Mouse (Mus musculus) subcutaneous adipose tissue, adult 2 months (tissue): Measurements from ENCODE around the gene Syt9. TPM values are rescaled to one million over a fixed set of nuclear protein-coding genes. Genes with fewer than 3 reads are reported as not detected.

Experiments
- polyA plus RNA-seq: library from polyadenylated mRNA; depleted of rRNA; stranded (reverse); fragments of >200 nt; gene quantifications from 2 replicates; pipeline ENCODE4 v1.2.3, GENCODE M21; 2012; ENCODE audit warnings: low replicate concordance; rRNA removed

The Syt9 gene
- polyA plus RNA-seq, result 0.73 TPM in 1 of 2 replicates, not detected in the other

DNA sequence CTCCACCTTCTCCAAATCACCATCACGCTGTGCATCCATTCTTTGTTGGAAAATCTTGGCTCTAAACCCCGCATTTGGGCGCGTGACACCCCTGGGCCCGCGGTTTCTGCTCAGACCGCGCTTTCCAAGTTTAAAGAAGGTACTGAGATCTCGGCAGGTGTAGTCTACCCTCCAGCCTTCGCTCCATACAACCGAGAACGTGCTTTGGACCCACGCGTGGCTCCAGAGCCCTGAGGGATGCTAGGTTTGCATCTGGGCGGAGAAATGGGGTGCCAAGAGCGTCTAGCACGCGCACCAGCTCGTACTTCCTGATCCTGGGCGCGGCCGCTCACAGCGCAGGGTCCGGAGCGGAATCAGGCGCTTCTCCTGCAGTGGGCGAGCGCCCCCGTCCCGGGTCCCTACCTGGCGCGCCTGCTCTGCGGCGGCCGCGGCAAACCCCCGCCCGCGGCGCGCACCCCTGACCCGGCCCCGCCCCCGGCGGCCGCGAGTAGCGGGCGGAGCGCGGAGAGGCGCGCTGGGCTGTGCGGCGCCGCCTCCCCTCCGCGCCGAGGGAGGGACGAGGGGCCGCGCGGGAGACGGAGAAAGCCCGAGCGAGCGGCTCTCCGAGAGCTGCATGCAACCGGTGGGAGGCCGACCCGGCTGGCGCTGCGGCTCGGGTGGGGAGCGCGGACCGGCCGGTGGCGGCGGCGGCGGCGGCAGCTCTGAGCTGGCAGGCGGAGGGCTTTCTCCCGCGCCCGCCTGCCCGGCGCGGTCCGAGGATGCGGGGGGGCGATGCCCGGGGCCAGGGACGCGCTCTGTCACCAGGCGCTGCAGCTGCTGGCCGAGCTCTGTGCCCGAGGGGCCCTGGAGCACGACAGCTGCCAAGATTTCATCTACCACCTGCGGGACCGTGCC, at the start of gene Syt9:
Syt9 (plus strand) TSS at position 497 of the 894 bp plus-strand sequence.

DNA sequence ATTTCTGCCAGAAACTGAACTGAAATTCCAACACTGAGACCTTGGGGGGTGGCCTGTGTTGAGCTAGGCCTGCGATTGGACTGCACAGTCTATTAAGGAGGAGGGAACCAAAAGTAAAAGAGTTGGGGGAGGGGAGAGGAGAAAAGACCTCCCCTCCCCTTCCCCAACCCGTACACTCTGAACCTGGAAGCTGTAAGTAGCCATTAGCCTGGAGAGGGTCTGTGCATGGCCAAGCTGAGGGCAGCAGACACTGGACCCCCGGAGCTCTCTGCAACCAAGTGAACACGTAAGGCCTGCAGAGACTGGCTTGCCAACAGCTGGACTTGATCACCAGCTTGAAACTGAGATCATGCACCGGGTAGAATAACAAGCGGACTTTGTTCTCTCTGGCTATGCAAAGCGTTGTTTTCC, 196.7 kb downstream of the Syt9 start, which contains the start of gene Olfml1:
Olfml1 (plus strand) TSS at position 186 of the 411 bp plus-strand sequence.

GRCm38 (mm10) chr7:107594857-107595402, 224.4 kb downstream of the Syt9 start, which contains the start of gene Ppfibp2:
Ppfibp2 (plus strand) TSS chr7:107595207.

Other genes with a start within 250 kb of the Syt9 start
- gene Olfr715, start 239.6 kb upstream of the Syt9 start, polyA plus RNA-seq, result not detected in 2 replicates
- gene Olfr716, start 232.4 kb upstream of the Syt9 start, polyA plus RNA-seq, result not detected in 2 replicates
- not detected in 2 replicates for gene Nlrp14, start 203.7 kb upstream of the Syt9 start, polyA plus RNA-seq
- not detected in 2 replicates for gene Rbmxl2, start 161.3 kb upstream of the Syt9 start, polyA plus RNA-seq
- 22.1 and 47.6 TPM in 2 replicates for gene Olfml1, start 196.7 kb downstream of the Syt9 start, polyA plus RNA-seq
- gene Ppfibp2, start 224.5 kb downstream of the Syt9 start, polyA plus RNA-seq, result 6.8 and 10.5 TPM in 2 replicates